Mouse (Mus musculus): ENCODE results near the gene Grik2.
"Not testable (repeated sequence)": the region's sequence is repeated elsewhere in the genome, so short reads cannot be mapped to it uniquely, and the experiment has no call there.

Gene Grik2

GRCm38 (mm10) chr10:49381852-49382251 is 406.7 kb downstream of the Grik2 start:
- in situ Hi-C loops (cut with MboI; ENCODE audit: unreplicated experiment in 2 of 2) = no loop called here

DNA sequence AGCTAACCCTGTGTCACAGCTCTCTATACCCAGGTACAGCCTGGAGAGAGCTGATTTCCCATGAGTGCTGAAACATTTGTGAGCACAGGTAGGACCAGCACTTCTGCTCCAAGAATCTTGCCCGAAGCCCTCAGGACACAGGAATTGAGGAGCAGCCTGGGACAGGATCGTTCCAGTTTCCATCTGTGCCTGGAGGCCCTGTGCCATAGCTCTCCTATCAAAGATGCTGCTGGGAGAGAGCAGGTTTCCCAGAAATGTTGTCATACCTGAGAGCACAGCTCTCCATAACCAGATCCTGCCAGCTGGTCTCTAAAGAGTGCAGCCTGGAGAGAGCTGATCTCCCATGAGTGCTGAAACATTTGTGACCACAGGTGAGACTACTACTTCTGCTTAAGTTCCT is 420.0 kb downstream of the Grik2 start:
- in situ Hi-C loops (cut with MboI; ENCODE audit: unreplicated experiment in 2 of 2) = no loop called here

DNA sequence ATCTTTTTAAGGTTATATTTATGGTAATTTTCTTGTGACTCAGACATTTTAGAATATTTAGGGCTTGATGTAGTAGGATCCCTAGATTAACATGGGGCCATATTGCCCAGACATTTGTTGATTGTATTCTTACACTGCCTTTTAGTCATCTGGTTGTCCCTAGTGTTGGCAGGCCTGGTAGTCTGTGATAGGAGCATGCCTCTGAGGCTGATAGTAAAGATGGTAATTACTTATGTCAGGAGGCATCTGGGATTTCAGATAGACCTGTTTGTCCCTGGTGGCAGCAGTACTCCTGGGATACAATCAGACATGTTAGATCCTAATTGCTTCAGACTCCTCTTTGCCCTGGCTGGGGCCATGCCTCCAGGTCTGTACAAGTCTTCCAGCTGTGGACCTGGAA is 423.3 kb downstream of the Grik2 start:
- in situ Hi-C loops (cut with MboI; ENCODE audit: unreplicated experiment in 2 of 2) = no loop called here

DNA sequence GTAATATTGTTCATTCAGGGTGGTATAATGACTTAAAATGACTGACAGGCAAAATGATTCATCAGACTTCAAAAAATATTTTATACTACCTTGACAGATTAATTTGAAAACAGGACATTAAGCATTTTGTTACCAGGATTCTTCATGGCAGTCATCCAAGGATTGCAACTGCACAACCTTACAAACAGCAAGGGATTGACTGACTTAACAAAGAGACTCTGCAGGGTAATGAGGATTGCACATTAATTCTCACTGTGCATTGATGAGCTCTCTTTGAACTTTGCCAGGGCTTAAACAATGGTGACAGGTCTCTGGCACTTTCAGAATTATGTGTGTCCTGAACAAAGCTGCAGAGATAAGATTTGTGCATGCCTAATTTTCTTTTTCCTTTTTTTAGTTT is 466.2 kb downstream of the Grik2 start:
- in situ Hi-C loops (cut with MboI; ENCODE audit: unreplicated experiment in 2 of 2) = no loop called here

DNA sequence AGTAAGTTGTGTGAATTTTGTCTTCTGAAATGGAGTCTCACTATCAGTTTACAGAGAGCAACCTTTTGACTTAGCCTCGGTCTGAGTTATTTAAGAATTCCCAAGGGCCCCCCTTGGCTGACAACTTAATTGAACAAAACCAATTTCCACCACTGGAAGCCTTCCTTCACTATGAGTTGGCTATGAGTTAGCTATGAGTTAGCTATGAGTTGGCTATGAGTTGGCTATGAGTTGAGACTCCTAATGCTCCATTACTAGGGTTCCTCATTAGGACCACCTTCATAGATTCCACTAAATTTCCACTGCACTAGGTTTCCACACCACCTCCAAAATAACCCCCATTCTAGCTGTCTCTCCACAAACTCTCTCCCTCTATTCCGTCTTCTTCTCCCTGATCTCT is 468.7 kb downstream of the Grik2 start:
- in situ Hi-C loops (cut with MboI; ENCODE audit: unreplicated experiment in 2 of 2) = no loop called here

DNA sequence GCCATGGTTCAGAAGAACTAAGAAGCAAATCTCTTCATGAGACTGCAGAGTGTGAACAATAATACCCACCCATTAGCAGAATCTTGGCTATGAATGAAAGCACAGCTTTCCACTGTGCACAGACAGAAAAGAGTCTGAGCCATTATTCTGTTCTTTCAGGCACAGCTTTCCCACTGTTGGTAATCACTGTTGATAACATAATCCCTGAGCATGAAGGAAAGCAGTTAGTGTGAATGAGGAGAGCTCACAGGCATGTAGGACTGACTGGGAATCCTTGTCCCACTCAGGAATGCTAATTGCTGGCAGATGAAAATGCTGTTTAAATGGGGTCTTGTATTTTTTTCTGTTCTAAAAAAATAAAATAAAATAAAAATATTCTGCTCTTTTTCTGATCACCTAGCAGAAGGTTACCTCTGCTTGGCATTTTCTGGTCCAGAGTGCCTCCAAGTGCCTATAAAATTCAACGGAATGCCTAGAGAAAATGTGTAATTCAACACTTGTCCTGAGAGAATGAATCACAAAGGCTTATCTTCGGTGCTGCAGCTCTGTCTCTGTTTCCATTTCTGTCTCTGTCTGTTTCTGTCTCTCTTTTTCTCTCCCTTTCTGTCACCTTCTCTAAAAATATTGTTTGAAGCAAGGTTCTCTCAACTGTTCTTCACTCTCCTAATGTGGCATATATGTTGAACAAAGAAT is 532.2 kb downstream of the Grik2 start:
- in situ Hi-C loops (cut with MboI; ENCODE audit: unreplicated experiment in 2 of 2) = no loop called here

DNA sequence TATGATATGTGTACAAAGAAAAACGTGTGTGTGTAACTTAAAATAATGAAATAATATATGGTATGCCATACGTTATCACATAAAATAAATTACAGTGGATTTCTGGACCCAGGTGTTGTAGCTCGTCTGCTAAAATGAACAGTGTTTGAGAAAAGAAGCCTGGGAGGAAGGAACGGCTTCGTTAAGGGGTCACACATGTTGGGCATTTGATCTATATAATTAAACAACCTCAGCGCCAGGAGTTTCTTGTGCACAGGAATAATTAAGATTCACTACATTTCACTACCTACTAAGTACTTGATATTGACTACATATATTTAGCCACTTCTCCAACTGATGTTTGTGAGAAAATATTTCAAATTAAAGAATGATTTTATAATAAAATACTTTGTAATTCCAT is 551.2 kb downstream of the Grik2 start:
- in situ Hi-C loops (cut with MboI; ENCODE audit: unreplicated experiment in 2 of 2) = not testable (repeated sequence)

DNA sequence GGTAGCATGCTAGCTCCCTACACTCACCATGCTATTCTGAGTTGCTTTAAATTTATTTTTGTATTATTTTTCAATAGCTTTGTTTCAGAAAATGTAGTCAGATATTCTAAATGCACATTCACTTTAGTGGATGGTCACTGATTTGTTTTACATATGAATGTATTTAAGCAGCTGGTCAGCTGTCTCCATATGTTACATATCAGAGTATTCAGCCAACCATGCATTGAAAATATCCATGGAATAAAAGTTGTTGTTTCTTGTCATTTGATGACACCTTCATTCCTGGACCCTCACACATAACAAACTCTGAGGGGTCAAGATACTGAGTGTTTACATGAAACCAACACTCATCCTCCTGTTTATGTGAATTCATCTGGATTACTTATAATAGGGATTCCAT is 551.7 kb downstream of the Grik2 start:
- in situ Hi-C loops (cut with MboI; ENCODE audit: unreplicated experiment in 2 of 2) = not testable (repeated sequence)

- in situ Hi-C loops (cut with MboI; ENCODE audit: unreplicated experiment in 2 of 2) = no loop called here
Observed at GRCm38 (mm10) chr10:49220096-49220495, 568.5 kb downstream of the Grik2 start.

DNA sequence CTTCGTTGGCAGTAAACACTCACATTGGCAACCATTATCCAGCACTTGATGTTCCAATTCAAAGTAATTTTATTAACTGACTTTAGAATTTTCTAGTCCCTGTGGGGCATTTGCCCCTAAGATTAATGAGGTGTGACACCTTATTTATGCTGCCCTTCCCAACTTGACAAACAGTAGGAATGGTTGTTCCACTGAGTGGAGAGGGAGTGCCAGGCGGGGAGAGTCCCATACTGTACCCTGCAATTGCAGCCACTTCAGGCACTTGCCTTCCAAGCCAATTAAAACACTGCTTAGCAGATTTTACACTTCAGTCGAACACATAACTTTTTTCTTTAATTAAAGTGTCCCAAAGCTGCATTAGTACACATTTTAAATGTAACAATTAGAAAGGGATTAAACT is 568.9 kb downstream of the Grik2 start:
- in situ Hi-C loops (cut with MboI; ENCODE audit: unreplicated experiment in 2 of 2) = no loop called here

DNA sequence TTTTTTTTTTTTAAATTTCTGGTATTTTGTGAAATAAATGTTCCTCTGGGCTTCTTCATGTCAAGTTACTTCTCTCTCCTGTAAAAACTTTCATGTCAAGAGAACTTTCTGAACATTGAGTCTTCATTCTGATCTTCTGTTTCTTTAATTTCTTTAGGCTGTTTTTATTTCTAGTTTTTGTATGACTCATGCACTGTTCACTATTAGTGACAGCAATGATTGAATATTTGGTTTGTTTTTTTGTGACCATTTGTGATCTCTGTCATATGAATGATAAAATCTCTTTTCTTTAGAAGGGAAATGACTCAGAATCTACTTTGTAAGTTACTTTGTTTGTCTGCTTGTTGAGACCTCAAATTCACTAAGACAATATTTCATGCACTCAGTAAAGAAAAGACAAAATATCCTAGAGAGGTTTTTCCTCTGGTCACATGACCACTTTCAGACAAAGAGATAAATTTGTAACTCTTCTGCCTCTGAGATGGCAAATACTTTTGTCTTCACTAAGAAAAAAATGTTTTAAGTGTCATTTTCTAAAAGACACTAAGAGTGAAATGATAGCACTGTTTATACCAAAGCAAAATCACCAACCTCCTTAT is 596.7 kb downstream of the Grik2 start:
- in situ Hi-C loops (cut with MboI; ENCODE audit: unreplicated experiment in 2 of 2) = no loop called here

DNA sequence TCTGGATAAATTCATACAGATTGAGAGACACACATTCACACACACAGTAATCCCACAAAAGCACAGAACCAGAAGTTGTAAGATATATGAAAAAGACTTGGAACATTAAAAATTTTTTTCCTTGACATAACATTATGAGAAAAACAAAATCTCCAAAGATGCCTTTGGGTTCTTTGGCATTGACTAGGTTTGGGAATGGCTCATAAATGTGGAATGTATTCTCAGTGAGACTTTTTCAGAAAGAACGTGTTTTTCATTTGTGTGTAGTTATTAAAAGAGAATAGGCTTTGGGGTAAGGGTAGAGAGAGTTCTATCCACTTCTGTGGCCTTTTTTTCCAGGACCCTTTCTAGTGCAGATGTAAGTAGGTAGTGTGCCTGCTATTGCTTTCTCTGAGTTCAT is 597.3 kb downstream of the Grik2 start:
- in situ Hi-C loops (cut with MboI; ENCODE audit: unreplicated experiment in 2 of 2) = no loop called here

DNA sequence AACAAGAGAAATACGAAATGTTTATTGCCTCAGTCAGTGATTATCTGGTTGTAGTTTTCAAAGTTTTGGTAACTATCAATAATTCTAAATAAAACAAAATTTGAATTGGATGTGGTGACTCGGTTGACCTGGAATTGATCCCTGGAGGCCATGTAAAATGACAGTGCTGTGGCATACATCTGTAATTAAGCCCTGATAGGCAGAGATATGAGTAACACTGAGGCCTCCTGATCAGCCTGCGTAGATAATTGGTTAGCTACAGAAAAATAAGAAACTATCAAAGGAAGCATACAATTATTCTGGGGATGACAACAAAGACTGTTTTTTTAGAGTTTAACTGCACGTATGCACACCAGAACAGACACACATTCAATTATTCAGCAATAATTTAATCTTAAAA is 634.4 kb downstream of the Grik2 start:
- in situ Hi-C loops (cut with MboI; ENCODE audit: unreplicated experiment in 2 of 2) = no loop called here

GRCm38 (mm10) chr10:49151496-49151895 is 637.1 kb downstream of the Grik2 start:
- in situ Hi-C loops (cut with MboI; ENCODE audit: unreplicated experiment in 2 of 2) = not testable (repeated sequence)

- in situ Hi-C loops (cut with MboI; ENCODE audit: unreplicated experiment in 2 of 2) = no loop called here
Observed at GRCm38 (mm10) chr10:49149714-49150113, 638.9 kb downstream of the Grik2 start.

DNA sequence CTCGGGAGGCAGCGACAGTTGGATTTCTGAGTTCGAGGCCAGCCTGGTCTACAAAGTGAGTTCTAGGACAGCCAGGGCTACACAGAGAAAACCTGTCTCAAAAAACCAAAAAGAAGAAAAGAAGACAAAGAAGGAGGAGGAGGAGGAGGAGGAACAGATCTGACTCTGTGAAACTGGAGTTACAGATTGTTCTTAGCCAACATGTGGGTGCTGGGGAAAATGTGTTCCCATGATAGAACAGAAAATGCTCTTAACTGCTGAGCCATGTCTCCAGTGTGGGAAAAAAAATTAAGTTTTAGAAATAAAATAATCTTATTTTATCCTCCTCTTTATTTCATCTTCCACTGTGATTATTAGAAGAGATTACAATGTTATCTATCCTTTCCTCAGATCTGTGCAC is 645.9 kb downstream of the Grik2 start:
- in situ Hi-C loops (cut with MboI; ENCODE audit: unreplicated experiment in 2 of 2) = no loop called here

DNA sequence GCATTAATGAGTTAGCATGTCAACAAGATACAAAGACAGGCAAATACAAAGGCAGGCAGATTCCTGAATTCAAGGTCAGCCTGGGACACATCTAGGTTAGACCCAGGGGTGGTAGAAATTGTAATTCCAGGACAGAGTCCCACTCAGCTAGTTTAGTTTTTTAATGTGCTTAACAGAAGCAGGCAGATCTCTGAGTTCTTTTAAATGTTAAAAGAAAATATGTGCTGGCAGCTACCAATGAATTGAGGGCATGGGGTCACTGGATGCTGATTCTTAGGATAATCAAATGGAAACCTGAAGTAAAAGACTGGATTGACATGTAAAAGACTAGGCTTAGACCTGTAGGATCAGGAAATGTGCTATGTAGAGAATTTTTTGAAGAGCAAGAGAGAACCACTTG is 651.8 kb downstream of the Grik2 start:
- in situ Hi-C loops (cut with MboI; ENCODE audit: unreplicated experiment in 2 of 2) = no loop called here

DNA sequence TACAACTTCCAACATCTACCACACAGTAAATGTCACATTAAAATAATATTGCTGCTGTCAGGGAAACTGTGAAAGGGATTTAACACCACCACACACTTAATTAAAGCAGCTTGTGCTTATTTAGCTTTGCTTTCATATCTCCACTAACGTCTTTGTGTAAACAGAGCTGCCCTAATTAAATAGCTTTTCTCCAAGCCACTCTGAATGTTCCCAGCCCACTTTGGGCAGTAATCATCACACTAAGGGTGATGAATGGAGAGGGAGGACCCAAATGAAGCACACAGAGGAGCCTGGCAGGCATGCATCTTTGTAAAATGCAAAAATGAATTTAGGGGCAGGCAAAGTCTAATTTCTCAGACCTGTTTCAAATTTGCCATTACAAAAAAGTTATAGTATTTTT is 657.3 kb downstream of the Grik2 start:
- in situ Hi-C loops (cut with MboI; ENCODE audit: unreplicated experiment in 2 of 2) = no loop called here

DNA sequence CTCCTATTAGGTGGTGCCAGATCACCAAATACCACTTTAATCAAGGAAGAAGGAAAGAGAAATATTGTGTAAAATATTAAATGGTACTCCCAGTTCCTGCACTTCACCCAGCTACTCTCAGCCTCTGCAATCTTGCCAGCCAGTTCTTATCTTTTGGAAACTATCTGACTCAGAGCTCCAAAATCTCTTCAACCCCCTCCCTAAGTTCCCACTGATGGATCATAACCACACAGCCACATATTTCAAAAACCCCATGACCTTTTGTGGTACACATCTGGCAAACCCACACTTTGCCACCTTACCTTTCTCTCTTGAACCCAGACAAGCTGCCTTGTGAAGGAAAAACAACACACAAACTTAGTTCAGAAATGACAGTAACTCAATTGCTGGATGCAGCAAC is 738.2 kb downstream of the Grik2 start:
- in situ Hi-C loops (cut with MboI; ENCODE audit: unreplicated experiment in 2 of 2) = no loop called here

DNA sequence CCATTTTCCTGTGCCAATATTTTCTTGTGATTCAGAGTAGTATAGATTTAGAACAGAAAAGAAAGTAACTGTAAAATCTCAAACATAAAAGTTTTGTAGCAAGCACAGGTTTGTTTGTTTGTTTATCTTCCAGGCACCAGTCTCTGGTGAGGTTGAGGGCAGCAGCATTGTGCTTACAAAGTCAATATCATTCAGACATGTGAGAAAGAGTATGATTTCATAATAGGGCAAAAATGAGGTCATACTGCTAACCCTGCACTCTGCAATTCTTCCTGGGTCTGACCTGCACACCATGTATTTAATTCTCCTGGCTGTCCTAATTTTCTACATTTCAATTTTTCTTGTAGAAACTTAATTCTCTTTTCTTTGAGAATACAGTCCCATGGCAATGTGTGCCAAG is 739.2 kb downstream of the Grik2 start:
- in situ Hi-C loops (cut with MboI; ENCODE audit: unreplicated experiment in 2 of 2) = no loop called here

Data from v-Abl transformed pro-B cells (cell line).